Mouse (Mus musculus) ES-E14 (cell line): ENCODE data around the gene Cald1. TPM values are rescaled to one million over a fixed set of nuclear protein-coding genes. Genes with fewer than 3 reads are reported as not detected.

Source experiments
- DNase-seq: peaks from one replicate; pipeline ENCODE4 v3.0.0-alpha.2; 2013; ENCODE audit warnings: low read depth, low spot score
- H3K27ac ChIP-seq: 2 replicates; pipeline ENCODE4 v1.5.1; 2012; ENCODE audit warnings: low read depth, mild to moderate bottlenecking, low read length, moderate library complexity, mixed read lengths; ENCODE audit not compliant: poor library complexity, insufficient read depth, severe bottlenecking
- H3K36me3 ChIP-seq: 2 replicates; pipeline ENCODE4 v1.6.1; 2012; ENCODE audit warnings: mild to moderate bottlenecking, low read length, moderate library complexity, mixed read lengths; ENCODE audit not compliant: control insufficient read depth, poor library complexity, insufficient read depth, severe bottlenecking
- H3K4me1 ChIP-seq, 2 experiments: fragments of 150-350 bp in 1 of 2; sonication (generic) in 1 of 2; 2 replicates each; pipeline ENCODE4 v1.6.1; 2012; ENCODE audit warnings: low read length in 2 of 2, mild to moderate bottlenecking in 1 of 2, mixed read lengths in 1 of 2; ENCODE audit not compliant: control insufficient read depth in 2 of 2, insufficient read depth in 2 of 2, poor library complexity in 1 of 2
- H3K4me3 ChIP-seq, 2 experiments: fragments of 150-350 bp in 1 of 2; sonication (generic) in 1 of 2; 2 replicates each; pipeline ENCODE4 v1.5.1; 2012; ENCODE audit warnings: low read length in 2 of 2, low read depth in 1 of 2, mild to moderate bottlenecking in 1 of 2, mixed read lengths in 1 of 2; ENCODE audit not compliant: insufficient read depth in 1 of 2, poor library complexity in 1 of 2, severe bottlenecking in 1 of 2
- H3K9ac ChIP-seq: 2 replicates; pipeline ENCODE4 v1.6.1; 2012; ENCODE audit warnings: low read depth, mild to moderate bottlenecking, low read length, mixed read lengths; ENCODE audit not compliant: poor library complexity, insufficient read depth, severe bottlenecking
- H3K9me3 ChIP-seq: fragments of 150-350 bp; sonication (generic); 2 replicates; pipeline ENCODE4 v1.6.1; 2012; ENCODE audit warnings: low read depth, mild to moderate bottlenecking, low read length; ENCODE audit not compliant: control insufficient read depth, insufficient read depth
- CHD2 ChIP-seq: IDR thresholded peaks from 2 replicates; pipeline ENCODE4 v1.6.1; 2014; ENCODE audit warnings: mild to moderate bottlenecking, low read depth, low read length, inconsistent platforms
- HCFC1 ChIP-seq: IDR thresholded peaks from 2 replicates; pipeline ENCODE4 v1.6.1; 2012; ENCODE audit warnings: low read length, inconsistent platforms, borderline replicate concordance; ENCODE audit not compliant: insufficient read depth
- MAFK ChIP-seq: IDR thresholded peaks from 2 replicates; pipeline ENCODE4 v1.6.1; 2014; ENCODE audit warnings: mild to moderate bottlenecking, low read depth, low read length, inconsistent platforms; ENCODE audit not compliant: insufficient read depth
- ZC3H11A ChIP-seq: IDR thresholded peaks from 2 replicates; pipeline ENCODE4 v1.6.1; 2012; ENCODE audit warnings: low read depth, mild to moderate bottlenecking, inconsistent platforms, low read length, borderline replicate concordance
- ZNF384 ChIP-seq: IDR thresholded peaks from 2 replicates; pipeline ENCODE4 v1.6.1; 2012; ENCODE audit warnings: low read depth, low read length, inconsistent platforms
- in situ Hi-C, 2 experiments: fragments of 600-800 bp; cut with MboI; formaldehyde crosslinking; loops; one replicate each; pipeline ENCODE4 v1.15.1; 2025; ENCODE audit warnings: low sequenced_read_pairs in 2 of 2, inconsistent platforms in 1 of 2; ENCODE audit not compliant: unreplicated experiment in 2 of 2
- total RNA-seq: library from RNA; depleted of rRNA; stranded (reverse); fragments of 300-350 nt; gene quantifications from 2 replicates; pipeline ENCODE4 v1.2.3, GENCODE M21; 2012

Cald1 gene
- total RNA-seq, 1 experiment, result 108 TPM

GRCm38 (mm10) chr6:34777981-34778668 is 179.8 kb downstream of the Cald1 start:
- no peaks in the 10 kb centered on the region for H3K36me3 ChIP-seq
- H3K9me3 ChIP-seq, result no peaks in the 10 kb centered on the region
- peaks cover 0 to 3% of the 10 kb centered on the region in 2 experiments; a peak in 2 of 4 replicates for H3K4me1 ChIP-seq
- no peak overlapping the region for H3K27ac ChIP-seq
- TF ChIP-seq CHD2, result no peak
- peak; percentile 39; the same call in 1 of the 2 replicates for TF ChIP-seq ZC3H11A
- TF ChIP-seq MAFK, result no peak
- TF ChIP-seq HCFC1, result no peak
- TF ChIP-seq ZNF384, result no peak
- in situ Hi-C loops, result no loop called here
- H3K4me3 ChIP-seq, result no peak overlapping the region
- no peak overlapping the region for H3K9ac ChIP-seq
- DNase-seq, result no peak

GRCm38 (mm10) chr6:34780231-34780942 is 182.1 kb downstream of the Cald1 start, which contains the start of gene Agbl3:
TSS of gene Agbl3 (plus strand) at chr6:34780432.
- TF ChIP-seq MAFK, result no peak
- peak; percentile 96 for TF ChIP-seq CHD2
- Histone ChIP-seq H3K4me1 (peaks cover 0 to 3% of the 10 kb centered on the region in 2 experiments; a peak in 2 of 4 replicates), H3K9me3 (no peaks in the 10 kb centered on the region), H3K4me3 (peak within 1 kb of the TSS; percentile 59 to 78), H3K9ac (peak within 1 kb of the TSS; percentile 92), H3K27ac (no peak within 1 kb of the TSS), H3K36me3 (no peaks in the 10 kb centered on the region)
- DNase-seq, result peak; percentile 94
- in situ Hi-C loops, result no loop called here

GRCm38 (mm10) chr6:34780943-34781289 is 182.6 kb downstream of the Cald1 start:
- Histone ChIP-seq H3K27ac (no peak overlapping the region), H3K9ac (peak overlapping the region; percentile 92), H3K4me1 (peaks cover 0 to 3% of the 10 kb centered on the region in 2 experiments; a peak in 2 of 4 replicates), H3K4me3 (peak overlapping the region; percentile 59 to 78), H3K9me3 (no peaks in the 10 kb centered on the region), H3K36me3 (no peaks in the 10 kb centered on the region)
- in situ Hi-C loops, result no loop called here
- TF ChIP-seq CHD2, result no peak
- TF ChIP-seq ZC3H11A, result no peak
- TF ChIP-seq ZNF384, result no peak
- TF ChIP-seq HCFC1, result no peak
- no peak for TF ChIP-seq MAFK
- no peak for DNase-seq

GRCm38 (mm10) chr6:34782493-34782892 is 184.2 kb downstream of the Cald1 start:
- no peak overlapping the region for H3K9ac ChIP-seq
- TF ChIP-seq MAFK (no peak), ZNF384 (no peak), ZC3H11A (no peak), CHD2 (no peak), HCFC1 (no peak)
- no peak overlapping the region for H3K4me3 ChIP-seq
- no peaks in the 10 kb centered on the region for H3K9me3 ChIP-seq
- DNase-seq, result no peak
- H3K4me1 ChIP-seq, result peaks cover 0 to 3% of the 10 kb centered on the region in 2 experiments; a peak in 2 of 4 replicates
- H3K36me3 ChIP-seq, result no peaks in the 10 kb centered on the region
- in situ Hi-C loops, result no loop called here
- no peak overlapping the region for H3K27ac ChIP-seq
